Mouse (Mus musculus): ENCODE measurements around the gene Pgam5.

Pgam5 gene

GRCm38 (mm10) chr5:110269141-110270101 is at the start of gene Pgam5:
TSS of gene Pgam5 (minus strand) at chr5:110269913.
- DNase-seq (ENCODE audit: extremely low spot score, low spot score) = peak; percentile 97

- no peak for DNase-seq (ENCODE audit: extremely low spot score, low spot score)
Measured at GRCm38 (mm10) chr5:110313127-110313526, 43.4 kb upstream of the Pgam5 start.

GRCm38 (mm10) chr5:110308861-110309260 is 39.1 kb upstream of the Pgam5 start:
- DNase-seq (ENCODE audit: extremely low spot score, low spot score) = no peak

GRCm38 (mm10) chr5:110300591-110300990 is 30.9 kb upstream of the Pgam5 start:
- DNase-seq (ENCODE audit: extremely low spot score, low spot score) = no peak

- DNase-seq (ENCODE audit: extremely low spot score, low spot score) = no peak
Measured at GRCm38 (mm10) chr5:110296637-110297036, 26.9 kb upstream of the Pgam5 start.

GRCm38 (mm10) chr5:110291649-110292048 is 21.9 kb upstream of the Pgam5 start:
- DNase-seq (ENCODE audit: extremely low spot score, low spot score) = no peak

- DNase-seq (ENCODE audit: extremely low spot score, low spot score) = no peak
Measured at GRCm38 (mm10) chr5:110287084-110287475, 17.4 kb upstream of the Pgam5 start.

GRCm38 (mm10) chr5:110286446-110287083 is 16.9 kb upstream of the Pgam5 start:
- DNase-seq (ENCODE audit: extremely low spot score, low spot score) = no peak

- peak; percentile 96 for DNase-seq (ENCODE audit: extremely low spot score, low spot score)
Measured at GRCm38 (mm10) chr5:110285770-110286445, 16.2 kb upstream of the Pgam5 start, which contains the start of the genes Pxmp2 and Pole. TSS of gene Pxmp2 (minus strand) at chr5:110286186. TSS of gene Pole (plus strand) at chr5:110286306.

- DNase-seq (ENCODE audit: extremely low spot score, low spot score) = peak; percentile 34
Measured at GRCm38 (mm10) chr5:110285156-110285555, 15.4 kb upstream of the Pgam5 start.

- peak; percentile 44 for DNase-seq (ENCODE audit: extremely low spot score, low spot score)
Measured at GRCm38 (mm10) chr5:110284536-110284935, 14.8 kb upstream of the Pgam5 start.

GRCm38 (mm10) chr5:110281984-110282383 is 12.3 kb upstream of the Pgam5 start:
- DNase-seq (ENCODE audit: extremely low spot score, low spot score) = no peak

GRCm38 (mm10) chr5:110276910-110277309 is 7.2 kb upstream of the Pgam5 start:
- no peak for DNase-seq (ENCODE audit: extremely low spot score, low spot score)

- DNase-seq (ENCODE audit: extremely low spot score, low spot score) = no peak
Measured at GRCm38 (mm10) chr5:110276391-110276790, 6.7 kb upstream of the Pgam5 start.

- DNase-seq (ENCODE audit: extremely low spot score, low spot score) = no peak
Measured at GRCm38 (mm10) chr5:110274846-110275245, 5.1 kb upstream of the Pgam5 start.

GRCm38 (mm10) chr5:110274147-110274546 is 4.4 kb upstream of the Pgam5 start:
- no peak for DNase-seq (ENCODE audit: extremely low spot score, low spot score)

GRCm38 (mm10) chr5:110270242-110270641 is 529 bp upstream of the Pgam5 start:
- no peak for DNase-seq (ENCODE audit: extremely low spot score, low spot score)

GRCm38 (mm10) chr5:110266941-110267340 is 2.8 kb downstream of the Pgam5 start:
- DNase-seq (ENCODE audit: extremely low spot score, low spot score) = no peak

GRCm38 (mm10) chr5:110244091-110244490 is 25.6 kb downstream of the Pgam5 start:
- DNase-seq (ENCODE audit: extremely low spot score, low spot score) = no peak

- DNase-seq (ENCODE audit: extremely low spot score, low spot score) = no peak
Measured at GRCm38 (mm10) chr5:110232346-110232745, 37.4 kb downstream of the Pgam5 start.

- DNase-seq (ENCODE audit: extremely low spot score, low spot score) = no peak
Measured at GRCm38 (mm10) chr5:110231638-110232037, 38.1 kb downstream of the Pgam5 start.
